Mouse (Mus musculus): ENCODE results near the gene Ube2d1.

Gene Ube2d1

DNA sequence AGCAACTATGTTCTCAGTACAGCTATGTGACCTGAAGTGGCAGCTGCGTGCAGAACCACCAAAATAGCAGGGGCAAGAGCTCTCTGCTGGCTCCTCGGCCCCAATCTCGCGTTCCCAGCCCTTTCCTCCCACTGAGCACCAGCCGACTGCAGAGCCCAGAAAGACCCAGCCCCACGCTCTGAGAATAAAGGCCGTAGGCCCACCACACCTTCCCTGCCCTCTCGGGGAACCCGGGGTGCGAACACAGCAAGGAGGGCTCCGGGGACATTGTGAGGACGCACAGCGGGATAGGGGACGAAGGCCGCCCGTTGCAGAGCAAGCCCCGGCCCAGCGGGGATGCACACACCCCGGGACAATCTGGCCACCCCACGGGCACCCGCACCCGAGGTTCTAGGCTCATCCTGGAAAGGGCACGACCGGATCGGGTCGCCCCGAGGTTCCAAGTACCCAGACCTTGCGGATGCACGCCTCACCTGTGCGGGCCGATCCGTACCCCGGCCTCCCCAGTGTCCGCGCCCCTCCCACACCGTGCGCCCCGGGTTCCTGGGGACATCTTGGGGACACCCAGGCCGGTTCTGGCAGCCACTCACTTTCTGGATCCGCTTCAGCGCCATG, 444 bp downstream of the Ube2d1 start:
- in situ Hi-C loops (cut with MboI), result no loop called here

DNA sequence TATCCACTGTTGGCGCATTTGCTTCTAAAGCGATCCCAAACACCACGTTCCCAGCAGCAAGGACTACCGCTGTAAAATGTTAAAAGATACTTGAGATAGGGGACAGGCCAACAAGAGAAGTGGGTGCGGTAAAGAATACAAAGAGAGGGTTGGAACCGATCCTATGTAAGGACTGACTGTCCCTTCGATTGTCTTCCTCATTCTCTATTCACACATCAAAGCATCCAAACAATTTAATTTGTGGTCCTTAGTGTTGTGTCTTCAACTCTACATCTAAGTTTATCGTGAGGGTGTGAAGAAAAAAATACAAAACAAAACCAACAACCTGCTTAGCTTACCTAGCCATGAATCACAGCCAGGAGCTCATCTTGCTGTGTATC, 941 bp downstream of the Ube2d1 start:
- in situ Hi-C loops (cut with MboI), result no loop called here

DNA sequence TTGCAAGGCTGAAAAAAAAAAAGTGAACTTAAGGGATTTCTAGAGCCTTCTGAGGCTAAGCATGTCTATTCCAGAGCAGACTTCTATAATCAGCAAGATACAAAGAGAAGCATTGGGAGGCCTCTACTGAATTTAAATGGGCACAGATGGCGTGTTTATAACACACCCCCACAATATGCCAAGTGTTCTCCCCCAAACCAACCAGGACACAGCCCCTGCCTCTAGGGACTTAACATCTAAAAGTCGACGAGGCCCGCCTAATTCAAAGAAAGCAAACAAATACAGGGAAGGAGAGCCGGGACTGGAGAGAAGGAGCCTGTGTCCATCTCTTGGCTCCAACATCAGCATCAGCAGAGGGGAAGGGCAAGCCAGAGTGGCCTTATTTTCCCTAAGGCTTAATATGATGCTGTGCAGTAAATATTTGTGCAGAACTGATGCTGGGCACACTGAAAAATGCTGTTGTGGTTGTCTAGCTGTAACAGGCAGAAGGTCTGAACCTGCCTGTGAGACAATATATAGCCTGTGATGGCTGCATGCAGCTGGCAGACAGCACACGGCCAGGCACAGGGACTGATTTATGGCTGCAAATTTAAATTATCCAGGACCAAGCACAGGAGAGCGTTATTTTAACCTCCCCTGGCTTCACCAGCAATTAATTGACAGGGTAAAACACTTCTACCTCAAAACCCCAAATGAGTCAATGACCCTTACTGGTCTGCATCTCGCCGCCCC, 11.9 kb downstream of the Ube2d1 start:
- in situ Hi-C loops (cut with MboI), result no loop called here

DNA sequence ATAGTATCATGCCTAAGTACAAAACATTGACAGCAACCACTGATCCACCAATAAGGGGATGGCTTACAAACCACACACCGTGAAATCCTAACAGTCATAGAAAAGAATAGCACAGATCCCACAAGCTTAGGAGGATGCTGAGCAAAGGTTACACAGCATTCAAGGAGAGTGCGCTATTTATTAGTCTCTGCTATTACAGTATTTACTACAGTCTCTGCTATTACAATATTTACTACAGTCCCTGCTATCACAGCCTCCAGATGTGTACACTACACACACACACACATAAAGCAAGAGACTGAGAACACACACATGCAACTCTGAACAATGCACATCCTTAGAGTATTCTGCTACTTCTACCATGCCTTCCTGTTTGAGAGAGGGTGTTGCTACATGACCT, 17.1 kb downstream of the Ube2d1 start:
- in situ Hi-C loops (cut with MboI), result no loop called here

DNA sequence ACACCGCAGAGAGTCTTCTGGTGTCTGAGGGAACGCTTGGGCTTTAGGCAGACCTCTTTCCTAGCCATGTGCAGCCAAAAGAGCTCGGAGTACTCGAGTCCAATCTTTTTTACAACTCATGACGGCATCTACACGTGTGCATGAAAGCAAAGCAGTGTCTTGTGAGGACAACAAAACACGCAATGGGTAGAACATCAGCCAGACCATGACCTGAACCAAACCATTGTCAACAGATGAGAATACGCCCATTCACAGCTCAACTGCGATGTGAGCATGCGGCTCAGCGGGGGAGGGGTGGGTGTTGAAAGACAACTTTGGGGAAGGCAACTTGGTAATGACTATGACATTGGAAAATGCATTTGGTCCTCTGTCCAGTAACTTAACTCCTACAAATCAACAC, 17.6 kb downstream of the Ube2d1 start:
- in situ Hi-C loops (cut with MboI), result no loop called here

DNA sequence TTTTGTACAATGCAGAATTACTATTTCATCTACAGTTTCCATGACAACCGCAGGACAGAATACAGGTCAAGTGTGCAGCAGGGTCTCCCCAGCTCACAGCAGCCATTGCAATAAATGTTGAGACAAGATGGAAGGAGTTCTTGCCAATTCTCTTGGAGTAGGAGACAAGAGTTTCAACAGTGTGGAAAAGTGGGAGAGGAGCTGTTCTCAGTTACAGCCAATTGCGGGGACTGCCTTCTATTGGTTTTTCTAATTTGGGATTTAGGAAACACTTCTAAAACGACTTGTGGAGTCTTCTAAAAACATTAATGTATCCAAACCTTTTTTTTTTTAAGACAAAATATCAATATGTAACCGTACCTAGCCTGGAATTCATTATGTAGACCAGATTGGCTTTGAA, 20.0 kb downstream of the Ube2d1 start:
- in situ Hi-C loops (cut with MboI), result no loop called here

DNA sequence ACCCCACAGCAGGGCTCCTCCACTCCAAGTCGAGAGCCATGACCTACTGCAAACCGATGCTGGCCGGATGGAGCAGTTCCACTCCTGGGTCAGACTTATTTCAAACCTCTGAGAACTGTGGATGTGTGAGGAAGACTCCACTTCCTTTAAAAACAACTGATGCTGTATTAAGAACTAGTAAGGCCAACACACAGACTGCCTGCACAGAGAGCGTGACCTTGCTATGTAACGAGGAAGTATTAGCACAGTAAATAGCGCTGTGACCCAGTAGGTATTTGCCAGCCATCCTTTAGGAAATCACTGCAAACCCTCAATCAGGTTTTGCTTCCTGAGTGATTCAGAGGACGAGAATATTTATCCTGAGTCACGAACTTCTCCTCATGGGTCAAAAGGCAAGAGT, 23.4 kb downstream of the Ube2d1 start:
- in situ Hi-C loops (cut with MboI), result no loop called here

DNA sequence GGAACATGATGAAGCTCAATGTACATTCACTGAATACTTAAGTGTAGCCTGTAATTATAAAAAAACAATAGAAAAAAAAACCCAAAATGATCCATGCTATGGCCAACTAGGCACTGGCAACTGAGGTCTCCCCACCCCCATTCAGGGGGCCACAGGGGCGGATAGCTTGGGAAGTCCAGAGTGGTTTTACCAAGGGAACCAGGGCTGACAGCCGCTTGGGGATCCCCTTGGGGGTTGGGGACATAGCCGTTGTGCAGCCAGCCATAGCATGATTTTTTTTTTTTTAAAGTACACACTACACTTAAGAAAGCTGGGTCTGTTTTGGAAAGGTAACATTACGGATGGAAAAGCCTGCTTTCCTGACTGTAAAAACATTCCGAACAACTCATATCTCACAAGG, 26.1 kb downstream of the Ube2d1 start:
- in situ Hi-C loops (cut with MboI), result no loop called here

DNA sequence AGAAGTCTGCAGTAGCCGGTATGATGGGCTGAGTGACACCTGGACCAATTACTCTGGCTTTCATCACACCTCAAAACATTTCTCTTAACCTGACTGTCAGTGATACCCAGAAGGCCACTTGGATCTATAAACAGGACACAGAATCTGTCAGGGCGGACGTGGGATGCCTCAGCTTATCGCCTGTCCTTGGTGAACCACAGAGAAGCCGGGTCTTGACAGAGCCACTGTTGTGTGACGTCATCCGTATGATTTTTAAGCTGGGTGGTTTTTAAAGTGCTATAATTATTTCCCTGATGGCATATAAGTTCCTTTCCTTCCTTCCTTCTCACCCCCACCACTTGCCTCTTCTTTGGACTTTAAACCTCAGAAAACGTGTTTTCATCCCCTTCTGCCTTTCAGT, 26.5 kb downstream of the Ube2d1 start:
- in situ Hi-C loops (cut with MboI), result no loop called here

DNA sequence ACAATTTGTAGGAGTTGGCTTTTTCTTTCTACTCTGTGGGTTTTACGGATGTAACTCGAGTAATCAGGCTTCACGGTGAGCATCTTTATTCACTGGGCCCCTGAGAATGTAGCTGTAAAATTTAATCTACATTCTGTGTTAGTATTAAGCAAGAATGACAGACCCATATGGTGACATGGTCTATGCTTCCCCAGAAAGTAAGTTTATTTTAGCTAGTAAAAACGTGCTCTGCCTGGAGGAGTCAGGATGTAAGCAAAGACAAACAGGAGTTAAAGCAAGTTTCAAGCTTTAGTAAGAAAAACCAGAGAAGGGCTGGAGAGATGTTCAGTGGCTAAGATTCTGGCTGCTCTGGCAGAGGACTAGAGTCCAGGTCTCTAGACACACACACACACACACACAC, 31.9 kb downstream of the Ube2d1 start:
- in situ Hi-C loops (cut with MboI), result no loop called here

DNA sequence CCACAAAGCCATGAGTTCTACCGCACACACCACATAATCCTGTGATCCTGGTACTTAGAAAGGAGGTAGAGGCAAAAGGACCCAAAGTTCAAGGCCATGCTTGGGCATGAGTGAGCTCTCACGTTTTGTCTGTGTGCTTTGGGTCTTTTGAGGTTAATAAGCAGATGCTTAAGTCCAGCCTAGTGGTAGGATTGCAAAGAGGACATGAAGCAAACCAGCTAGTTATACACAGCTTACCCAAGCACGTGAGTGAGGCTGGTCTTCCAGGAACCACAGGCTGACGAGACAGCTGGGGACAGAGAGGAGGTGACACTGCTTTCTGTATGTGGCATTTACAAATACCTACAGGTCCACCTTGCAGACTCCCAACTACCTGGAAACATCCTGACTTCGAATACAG, 32.6 kb downstream of the Ube2d1 start:
- in situ Hi-C loops (cut with MboI), result no loop called here

DNA sequence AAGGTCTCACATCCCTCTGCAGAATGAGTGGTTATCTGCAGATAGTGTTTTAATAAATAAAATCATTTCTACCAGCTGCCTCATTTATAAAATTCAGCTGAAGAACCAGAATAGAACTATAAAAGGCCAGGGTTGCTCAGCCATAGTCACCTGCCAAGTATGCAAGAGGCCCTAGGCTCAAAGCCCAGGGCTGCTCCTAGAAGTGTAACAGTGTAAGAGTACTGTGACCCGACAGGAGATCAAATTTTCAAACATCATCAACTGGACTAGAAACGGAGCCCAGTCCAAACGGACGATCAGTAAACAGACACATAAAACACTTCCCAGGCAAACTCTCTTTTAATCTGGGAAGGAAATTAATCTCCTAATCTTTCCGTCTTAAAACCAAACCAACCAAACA, 33.2 kb downstream of the Ube2d1 start:
- in situ Hi-C loops (cut with MboI), result no loop called here

DNA sequence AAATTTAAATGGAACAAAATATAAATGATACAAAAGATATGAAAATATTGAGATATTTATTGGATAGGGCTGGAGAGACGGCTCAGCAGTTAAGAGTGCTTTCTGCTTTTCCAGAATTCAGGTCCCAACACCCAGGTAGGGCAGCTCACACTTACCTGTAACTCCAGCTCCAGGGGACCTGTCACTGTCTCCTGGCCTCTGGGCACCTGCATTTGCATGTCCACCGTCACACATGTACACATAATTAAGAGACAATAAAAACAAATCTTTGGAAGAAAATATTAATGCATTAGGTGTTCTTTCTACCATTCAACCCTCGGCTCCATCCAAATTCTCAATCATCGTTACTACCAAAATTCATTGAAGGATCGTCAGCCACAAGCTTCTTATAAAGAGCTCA, 33.8 kb downstream of the Ube2d1 start:
- in situ Hi-C loops (cut with MboI), result no loop called here

DNA sequence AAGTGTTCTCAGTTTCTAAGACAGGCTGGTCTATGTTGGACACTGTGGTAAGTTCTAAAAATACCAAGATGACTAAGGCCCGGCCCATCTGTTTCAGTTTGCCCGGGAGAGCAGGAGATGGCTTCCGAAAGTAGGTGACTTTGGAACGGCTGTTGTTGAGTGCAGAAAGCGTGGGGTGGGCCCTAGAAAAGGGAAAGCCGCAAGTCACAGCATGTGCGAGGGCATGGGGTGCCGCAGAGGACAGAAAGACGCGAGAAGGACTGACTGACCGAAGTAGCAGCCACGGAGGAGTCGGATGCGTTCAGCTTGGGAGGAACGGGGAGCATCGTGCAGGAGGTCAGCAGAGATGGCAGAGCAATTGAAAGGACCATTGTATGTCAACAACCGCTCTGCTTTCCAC, 34.6 kb downstream of the Ube2d1 start:
- in situ Hi-C loops (cut with MboI), result no loop called here

DNA sequence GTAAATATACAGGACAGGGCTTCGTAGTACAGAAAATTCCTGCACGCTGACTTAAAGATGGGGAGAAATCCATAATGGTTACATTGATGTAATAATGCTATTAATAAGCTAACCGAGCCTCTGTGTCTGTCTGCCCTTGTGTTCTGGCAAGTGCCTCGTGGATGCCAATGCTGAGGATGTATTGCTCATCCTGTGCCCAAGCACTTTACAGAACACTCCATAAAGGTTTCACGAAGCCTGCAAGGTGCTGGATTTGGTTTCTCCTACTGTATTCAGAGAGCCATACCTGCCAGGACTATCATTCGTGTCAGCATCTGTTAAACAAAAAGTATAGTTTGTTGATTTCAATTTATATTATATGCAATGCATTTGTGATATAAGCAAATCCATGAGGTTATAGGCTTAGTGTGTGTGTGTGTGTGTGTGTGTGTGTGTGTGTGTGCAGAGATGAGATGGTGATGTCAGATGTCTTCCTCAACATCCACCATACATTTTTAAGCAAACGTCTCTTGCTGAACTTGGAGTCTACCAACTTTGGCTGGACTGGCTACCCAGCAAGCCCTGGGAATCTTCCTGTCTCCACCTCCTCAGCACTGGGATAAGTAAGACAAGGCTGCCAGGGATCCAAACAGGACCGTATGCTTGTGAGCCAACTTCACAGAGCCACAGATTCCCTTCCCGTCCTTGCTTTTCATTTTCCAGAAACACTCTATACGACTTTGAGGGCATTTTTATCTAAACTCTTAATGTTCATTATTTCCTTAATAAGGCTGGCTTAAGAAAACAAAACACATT, 35.8 kb downstream of the Ube2d1 start:
- in situ Hi-C loops (cut with MboI), result no loop called here

DNA sequence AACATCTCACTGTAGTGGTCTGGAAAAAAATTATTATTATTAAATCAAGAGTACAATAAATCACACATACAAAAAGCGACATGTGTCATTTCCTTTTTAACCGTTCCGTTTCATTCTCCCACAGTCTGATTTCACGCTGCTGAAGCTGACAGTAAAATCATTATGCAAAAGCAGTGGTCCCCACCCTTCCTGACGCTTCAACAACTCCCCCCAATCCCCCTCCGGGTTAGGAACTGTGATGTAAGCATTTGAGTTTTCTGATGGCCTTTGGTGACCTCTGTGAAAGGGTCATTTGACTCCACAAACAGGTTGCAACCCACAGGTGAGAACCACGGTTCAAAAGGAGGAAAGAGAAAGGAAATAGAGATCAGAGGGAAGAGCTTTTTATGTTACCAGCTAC, 38.1 kb downstream of the Ube2d1 start:
- in situ Hi-C loops (cut with MboI), result no loop called here

DNA sequence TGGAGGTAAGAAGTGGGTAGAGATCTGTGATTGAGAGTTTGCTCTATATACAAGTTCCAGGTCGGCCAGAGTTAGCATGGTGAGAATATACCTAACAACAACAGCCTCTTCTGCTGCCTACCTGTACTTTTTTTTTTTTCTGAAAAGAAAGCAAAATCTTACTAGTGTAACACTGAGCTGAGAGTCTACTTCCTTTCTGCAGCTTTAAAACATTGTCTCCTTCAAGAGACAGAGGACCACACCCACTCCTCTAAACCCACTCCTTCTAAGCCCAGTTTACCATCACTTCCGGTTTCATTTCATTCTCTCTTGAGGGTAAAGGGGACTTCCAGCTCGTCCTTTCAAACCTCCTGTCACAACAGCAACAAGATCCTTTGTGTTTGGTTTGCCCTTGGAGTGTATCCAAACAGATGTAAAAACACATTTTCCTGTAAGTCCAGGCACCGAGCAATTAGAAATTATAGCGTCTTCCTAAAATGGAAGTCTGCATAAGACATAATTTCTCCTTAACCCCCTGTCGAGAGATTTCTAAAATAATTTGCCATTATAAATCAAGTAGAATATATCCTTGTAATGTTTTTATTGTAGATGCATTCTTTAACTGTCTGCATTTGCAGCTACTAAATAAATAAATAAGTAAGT, 45.5 kb downstream of the Ube2d1 start:
- in situ Hi-C loops (cut with MboI), result no loop called here

DNA sequence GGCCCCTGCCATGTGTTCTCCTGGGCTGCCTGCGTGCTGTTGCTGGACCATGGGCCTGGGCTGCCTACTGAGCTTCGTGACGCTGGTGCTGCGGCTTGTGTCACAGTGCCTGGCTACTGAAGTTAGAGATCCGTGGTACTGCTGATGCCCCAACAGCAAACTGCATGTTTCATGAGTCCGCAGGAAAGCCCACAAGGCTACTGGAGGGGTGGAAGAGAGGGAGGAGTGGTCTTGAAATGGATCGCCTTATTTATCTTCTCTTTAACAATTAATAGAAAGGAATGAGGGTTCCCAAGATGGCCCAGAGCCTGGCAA, 46.9 kb downstream of the Ube2d1 start, which contains the start of gene Tfam:
Gene Tfam (minus strand): TSS at position 41 of the 315 bp plus-strand sequence.
- in situ Hi-C loops (cut with MboI), result no loop called here

DNA sequence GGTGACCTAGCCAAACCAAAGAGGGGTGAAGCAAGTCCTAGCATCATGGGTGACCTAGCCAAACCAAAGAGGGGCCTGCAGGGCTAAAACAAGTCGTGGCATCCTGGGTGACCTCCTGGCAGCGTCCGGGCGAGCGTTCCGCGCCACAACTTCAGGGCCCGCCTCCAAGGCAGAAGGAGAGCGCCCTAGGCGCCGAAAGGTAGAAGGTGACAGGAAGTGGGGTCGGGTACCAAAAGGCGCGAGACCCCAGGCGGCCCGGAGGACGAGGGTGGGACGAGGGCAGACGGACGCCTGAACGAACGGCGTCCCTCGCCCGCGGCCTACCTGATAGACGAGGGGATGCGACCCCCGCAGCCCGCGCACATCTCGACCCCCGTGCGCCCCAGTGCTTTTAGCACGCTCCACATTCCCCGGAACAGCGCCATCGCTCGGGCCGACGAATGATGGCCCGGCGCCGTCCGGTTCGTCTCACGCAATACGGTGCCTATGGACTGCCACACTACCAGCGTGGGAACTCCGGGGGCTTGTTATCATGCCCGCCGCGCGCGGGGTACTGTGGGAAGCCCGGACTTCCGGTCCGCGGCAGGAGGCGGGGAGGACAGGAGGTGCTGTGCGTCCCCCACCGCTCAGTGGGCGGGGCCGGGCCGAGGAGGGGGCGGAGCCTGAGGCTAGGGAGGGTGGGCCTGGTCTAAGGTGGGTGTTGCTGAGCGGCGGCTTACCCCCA, 47.4 kb downstream of the Ube2d1 start:
- in situ Hi-C loops (cut with MboI), result no loop called here

DNA sequence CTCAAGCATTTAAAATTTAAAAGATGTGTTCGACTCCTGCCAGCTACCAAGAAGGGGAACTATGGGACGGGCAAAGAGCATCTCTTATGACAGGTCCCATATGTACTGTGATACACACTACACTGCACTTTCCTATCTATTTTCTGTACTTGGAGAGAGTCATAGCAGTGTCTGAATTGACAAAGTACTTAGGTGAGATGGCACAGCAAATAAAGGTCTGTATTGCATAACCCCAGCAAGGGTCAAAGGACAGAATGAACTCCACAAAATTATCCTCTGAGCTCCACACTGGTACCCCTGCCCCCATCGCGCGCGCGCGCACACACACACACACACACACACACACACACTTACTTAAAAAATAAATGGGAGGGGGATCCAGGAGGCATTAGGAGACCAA, 51.0 kb downstream of the Ube2d1 start:
- in situ Hi-C loops (cut with MboI), result no loop called here

DNA sequence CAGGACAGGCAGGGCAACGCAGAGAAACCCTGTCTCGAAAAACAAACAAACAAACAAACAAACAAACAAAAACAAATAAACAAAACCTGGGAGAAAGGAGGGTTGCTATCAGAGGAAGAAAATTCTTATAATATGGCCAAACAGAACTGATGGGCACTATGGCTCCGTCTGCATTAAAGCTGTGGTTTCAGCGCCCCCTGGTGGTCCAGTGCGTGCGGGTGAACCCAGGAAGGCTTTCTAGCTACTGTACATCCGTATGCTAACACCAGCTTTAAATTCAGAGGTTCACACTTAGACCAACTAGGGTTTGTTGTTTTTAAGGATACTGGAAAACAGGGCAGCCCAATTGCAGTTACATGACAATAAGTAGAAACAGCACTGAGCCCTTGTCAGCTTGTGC, 59.2 kb downstream of the Ube2d1 start:
- in situ Hi-C loops (cut with MboI), result no loop called here

DNA sequence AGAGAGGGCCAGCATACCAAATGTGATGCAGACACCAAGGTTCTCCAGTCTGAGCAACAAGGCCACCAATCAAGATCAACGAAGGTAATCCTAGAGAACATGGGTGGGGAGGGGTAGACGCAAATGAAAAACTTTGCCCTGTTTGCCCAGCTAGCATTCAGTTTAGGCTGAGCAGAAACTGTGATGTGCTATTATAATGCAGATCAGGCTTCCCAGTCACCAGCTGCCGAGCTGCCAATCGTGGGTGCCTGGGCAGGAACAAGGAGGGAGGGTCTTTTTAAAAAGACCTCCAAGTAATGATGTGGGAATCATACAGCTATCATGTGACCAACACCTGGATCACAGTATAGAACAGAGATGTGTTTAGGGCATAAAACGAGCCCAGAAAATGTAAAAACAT, 62.0 kb downstream of the Ube2d1 start:
- in situ Hi-C loops (cut with MboI), result no loop called here
